In the genomic region with DNA sequence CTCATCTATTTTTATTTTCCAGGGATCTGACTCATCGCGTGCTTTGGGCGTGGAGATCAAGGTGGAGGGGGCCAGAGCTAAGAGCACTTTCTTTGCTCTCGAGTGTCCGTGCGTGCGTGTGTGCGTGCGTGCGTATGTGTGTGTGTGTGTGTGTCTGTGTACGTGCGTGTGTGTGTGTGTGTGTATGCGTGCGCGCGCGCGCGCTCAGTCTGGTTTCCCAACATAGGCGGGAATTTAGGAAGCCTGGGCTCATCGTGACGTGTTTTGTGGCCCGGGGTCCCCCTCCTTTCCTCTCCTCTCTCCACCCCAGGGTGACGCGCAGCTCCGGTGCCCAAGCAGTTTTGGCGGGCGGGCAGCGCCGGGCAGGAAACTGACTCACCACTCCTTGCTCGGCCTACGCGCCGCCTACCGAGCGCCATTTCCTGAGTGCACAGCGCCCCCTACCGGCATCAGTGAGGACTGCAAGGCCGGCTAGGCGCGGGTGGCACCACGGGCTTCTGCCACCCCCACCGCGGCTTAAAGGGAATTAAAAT, we compare ENCODE assay signal across 8 mouse cellular contexts. TPM values are rescaled to one million over a fixed set of nuclear protein-coding genes. Genes with fewer than 3 reads are reported as not detected.
A peak's percentile ranks its signal among the peaks of the same experiment; 100 is the strongest.
DNase-seq lines count a peak whose midpoint lies in the region; ATAC-seq lines count a peak whose summit lies in the region.

No protein-coding gene starts in this region.

- no peaks in the 10 kb centered on the region for H3K9me3 ChIP-seq in hindbrain, embryonic 15.5 days

- peak overlapping the region; percentile 70 for H3K9ac ChIP-seq in hindbrain, embryonic 15.5 days

- H3K4me3 ChIP-seq in hindbrain, embryonic 15.5 days = peak overlapping the region; percentile 67

- DNase-seq in T-cell, adult 2 months (ENCODE audit: low spot score) = peak; percentile 95
- peak; percentile 97 to 99 for DNase-seq in cerebellum, postnatal 36 days
- DNase-seq in frontal cortex, postnatal 36 days (ENCODE audit: low spot score in 2 of 2) = peak; percentile 97 to 99
- DNase-seq in left cerebral cortex, adult 11 months (ENCODE audit: low spot score) = peak; percentile 93
- DNase-seq in lung, postnatal 36 days = peak; percentile 98
- DNase-seq in retina, embryonic 14.5 days (ENCODE audit: low spot score) = peak; percentile 93
- peak; percentile 91 to 94 for DNase-seq in thymus, postnatal 36 days

- peak overlapping the region; percentile 71 for H3K27ac ChIP-seq in hindbrain, embryonic 15.5 days (replicated peaks)

- peaks cover 23% of the 10 kb centered on the region for H3K4me1 ChIP-seq in hindbrain, embryonic 15.5 days (replicated peaks)

- peak; percentile 91 for ATAC-seq in hindbrain, embryonic 15.5 days (ENCODE audit: low FRiP score, low read depth)

- H3K4me2 ChIP-seq in hindbrain, embryonic 15.5 days = peak overlapping the region; percentile 96

- peaks cover 7% of the 10 kb centered on the region; the same call in 1 of the 2 replicates for H3K27me3 ChIP-seq in hindbrain, embryonic 15.5 days

- peaks cover 8% of the 10 kb centered on the region; the same call in 1 of the 2 replicates for H3K36me3 ChIP-seq in hindbrain, embryonic 15.5 days

- 0% methylated on average over 41 of the region's 44 CpGs for WGBS in hindbrain, embryonic 15.5 days

RNA-seq across cellular contexts. Expression of a gene that starts 4.5 kb away (rescaled TPM):
- 109 and 115 TPM in 2 replicates for polyA plus RNA-seq in hindbrain, embryonic 15.5 days (2015; fragmentation: Nextera tagmentation; extraction: Ambion mirVana)

RNA-seq across cellular contexts. Expression of a gene that starts 18.7 kb away (rescaled TPM):
- 0.09 TPM in 1 of 2 replicates, not detected in the other for polyA plus RNA-seq in hindbrain, embryonic 15.5 days (2015; fragmentation: Nextera tagmentation; extraction: Ambion mirVana)

Comparison
In these comparisons a context has a peak if more than half of its experiments do, and no peak if none do; other contexts are left out.
1. Peak in every context shown above with its lines: DNase-seq, ATAC-seq, H3K4me3 ChIP-seq and H3K27ac ChIP-seq.